Mouse (Mus musculus) embryonic facial prominence, embryonic 13.5 days (tissue): ENCODE measurements at regions not wholly inside any gene's neighbourhood (a gene's known extent, or its start where the extent isn't known, plus 50 kb on each side); places are given as distances from the start of the nearest gene placed in this dataset.
A peak's percentile ranks its signal among the peaks of the same experiment; 100 is the strongest.

Experiments used
- ATAC-seq: fragments of 200-750 bp; cut with Nextera tagmentation; 2 replicates; pipeline ENCODE4 v1.8.0; 2017; ENCODE audit warnings: low read depth; ENCODE audit not compliant: insufficient number of reproducible peaks, insufficient read depth, low FRiP score, low TSS enrichment
- H3K27ac ChIP-seq: fragments of 300-500 bp; sonication (generic); 2 replicates; pipeline ENCODE4 v1.5.1; 2015; ENCODE audit warnings: moderate library complexity, mild to moderate bottlenecking, inconsistent platforms
- H3K27me3 ChIP-seq: fragments of 300-500 bp; sonication (generic); 2 replicates; pipeline ENCODE4 v1.6.1; 2015; ENCODE audit warnings: mild to moderate bottlenecking, inconsistent platforms
- H3K36me3 ChIP-seq: fragments of 300-500 bp; sonication (generic); 2 replicates; pipeline ENCODE4 v1.6.1; 2015; ENCODE audit warnings: mild to moderate bottlenecking, inconsistent platforms
- H3K4me1 ChIP-seq: fragments of 300-500 bp; sonication (generic); 2 replicates; pipeline ENCODE4 v1.6.1; 2015; ENCODE audit warnings: inconsistent platforms
- H3K4me2 ChIP-seq: fragments of 300-500 bp; sonication (generic); 2 replicates; pipeline ENCODE4 v1.6.1; 2015; ENCODE audit warnings: moderate library complexity, mild to moderate bottlenecking, inconsistent platforms
- H3K4me3 ChIP-seq: fragments of 300-500 bp; sonication (generic); 2 replicates; pipeline ENCODE4 v1.5.1; 2015; ENCODE audit warnings: mild to moderate bottlenecking, inconsistent platforms
- H3K9ac ChIP-seq: fragments of 300-500 bp; sonication (generic); 2 replicates; pipeline ENCODE4 v1.6.1; 2015; ENCODE audit warnings: mild to moderate bottlenecking, inconsistent platforms
- H3K9me3 ChIP-seq: fragments of 300-500 bp; sonication (generic); 2 replicates; pipeline ENCODE4 v1.6.1; 2016; ENCODE audit warnings: inconsistent platforms
- WGBS: fragments of 180-500 bp; shearing (Covaris S2); methylation state at CpG from one replicate; pipeline ENCODE4 v1.1.7; 2015; ENCODE audit warnings: mixed read lengths; 5-methylcytosine and 5-hydroxymethylcytosine counted together

DNA sequence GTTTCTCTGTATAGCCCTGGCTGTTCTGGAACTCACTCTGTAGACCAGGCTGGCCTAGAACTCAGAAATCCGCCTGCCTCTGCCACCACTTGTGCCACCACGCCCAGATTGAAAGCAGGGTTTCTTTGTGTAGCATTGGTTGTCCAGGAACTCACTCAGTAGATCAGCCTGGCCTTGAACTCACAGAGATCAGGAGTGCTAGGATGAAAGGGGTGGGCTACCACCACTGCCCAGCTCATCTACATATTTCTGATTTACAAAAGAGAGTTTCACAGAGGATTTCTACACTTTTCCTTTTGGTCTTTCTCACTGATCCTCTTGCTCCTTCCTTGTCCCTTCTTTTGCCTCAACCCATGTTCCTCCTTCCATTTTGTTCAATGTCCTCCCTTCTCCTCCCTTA lies 53.1 kb upstream of the Lbx1 start:
- H3K27me3 ChIP-seq = peaks cover 21% of the 10 kb centered on the region
- H3K4me3 ChIP-seq = no peak overlapping the region
- H3K4me1 ChIP-seq = peaks cover 8% of the 10 kb centered on the region
- no peaks in the 10 kb centered on the region for H3K9me3 ChIP-seq
- H3K9ac ChIP-seq = no peak overlapping the region
- no peak overlapping the region for H3K4me2 ChIP-seq
- 81% methylated on average over 2 of the region's 2 CpGs for WGBS
- no peak overlapping the region for H3K27ac ChIP-seq
- no peak for ATAC-seq
- H3K36me3 ChIP-seq = no peaks in the 10 kb centered on the region

DNA sequence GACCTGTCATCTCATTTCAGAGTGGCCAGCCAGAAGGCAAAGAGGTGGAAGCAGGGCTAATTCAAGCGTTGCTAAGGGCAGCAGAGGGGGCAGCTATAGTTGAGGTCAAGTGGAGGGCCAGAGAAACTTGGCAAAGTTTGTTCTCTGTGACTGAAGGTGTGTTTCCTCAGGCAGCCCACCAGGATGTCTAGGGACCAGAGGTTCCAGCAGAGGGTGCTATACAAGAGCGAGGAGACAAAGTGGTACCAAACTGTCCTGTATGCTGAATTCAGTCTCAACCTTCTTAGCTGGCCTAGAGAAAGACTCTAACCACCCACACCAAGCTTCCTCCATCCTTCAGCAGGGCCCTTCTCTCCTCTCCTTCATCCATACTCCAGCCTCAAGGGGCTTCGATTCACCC lies 62.2 kb upstream of the Lbx1 start:
- Histone ChIP-seq H3K4me3 (no peak overlapping the region), H3K4me1 (peaks cover 44% of the 10 kb centered on the region), H3K36me3 (no peaks in the 10 kb centered on the region), H3K9ac (no peak overlapping the region), H3K9me3 (no peaks in the 10 kb centered on the region), H3K4me2 (no peak overlapping the region), H3K27me3 (peaks cover 86% of the 10 kb centered on the region), H3K27ac (no peak overlapping the region)
- no peak for ATAC-seq
- 31% methylated on average over 3 of the region's 3 CpGs for WGBS

DNA sequence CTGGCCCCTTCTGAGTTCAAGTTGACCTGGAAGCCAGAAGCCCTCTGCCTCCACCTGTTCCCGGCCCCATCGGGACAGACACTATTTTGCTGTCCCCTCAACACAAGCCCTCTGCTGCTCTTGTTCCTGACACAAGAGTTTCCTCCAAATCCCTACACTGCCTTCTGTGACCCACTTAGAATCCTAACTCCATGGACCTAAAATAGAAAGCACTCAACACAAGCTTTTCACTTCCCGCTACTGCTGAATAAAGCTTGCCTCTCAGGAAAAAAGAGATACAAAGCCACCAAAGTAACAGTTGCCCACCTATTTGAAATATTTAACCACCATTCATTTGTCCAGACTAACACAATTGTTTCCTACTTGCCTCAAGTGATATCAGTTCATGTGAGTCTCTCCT lies 63.7 kb upstream of the Lbx1 start:
- H3K4me1 ChIP-seq = peaks cover 37% of the 10 kb centered on the region
- H3K4me2 ChIP-seq = no peak overlapping the region
- H3K27me3 ChIP-seq = peaks cover 89% of the 10 kb centered on the region
- H3K9me3 ChIP-seq = no peaks in the 10 kb centered on the region
- ATAC-seq = no peak
- no peak overlapping the region for H3K27ac ChIP-seq
- no peak overlapping the region for H3K9ac ChIP-seq
- WGBS = 76% methylated on average over 3 of the region's 3 CpGs
- H3K4me3 ChIP-seq = no peak overlapping the region
- H3K36me3 ChIP-seq = no peaks in the 10 kb centered on the region

DNA sequence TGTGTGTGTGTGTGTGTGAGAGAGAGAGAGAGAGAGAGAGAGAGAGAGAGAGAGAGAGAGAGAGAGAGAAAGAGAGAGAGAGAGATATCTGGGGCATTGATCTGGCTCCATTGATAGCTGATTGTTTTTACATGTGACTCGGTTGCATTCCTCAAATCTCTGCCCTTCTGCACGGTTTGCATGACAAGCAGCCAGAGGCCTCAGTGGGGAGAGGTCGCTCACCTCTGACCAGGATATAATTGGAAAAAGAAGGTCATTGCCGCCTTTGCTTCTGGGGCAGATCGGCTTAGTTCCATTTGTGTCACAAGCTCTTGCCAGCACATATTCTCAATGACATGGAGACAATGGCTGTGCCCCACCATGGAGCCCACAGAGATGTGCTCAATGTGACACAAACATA lies 63.8 kb upstream of the Btrc start:
- H3K4me3 ChIP-seq = no peak overlapping the region
- WGBS = 22% methylated on average over 5 of the region's 5 CpGs
- H3K36me3 ChIP-seq = no peaks in the 10 kb centered on the region
- no peak overlapping the region for H3K27ac ChIP-seq
- H3K4me2 ChIP-seq = no peak overlapping the region
- H3K9ac ChIP-seq = no peak overlapping the region
- ATAC-seq = no peak
- H3K27me3 ChIP-seq = peaks cover 89% of the 10 kb centered on the region
- no peaks in the 10 kb centered on the region for H3K9me3 ChIP-seq
- peaks cover 36% of the 10 kb centered on the region for H3K4me1 ChIP-seq

DNA sequence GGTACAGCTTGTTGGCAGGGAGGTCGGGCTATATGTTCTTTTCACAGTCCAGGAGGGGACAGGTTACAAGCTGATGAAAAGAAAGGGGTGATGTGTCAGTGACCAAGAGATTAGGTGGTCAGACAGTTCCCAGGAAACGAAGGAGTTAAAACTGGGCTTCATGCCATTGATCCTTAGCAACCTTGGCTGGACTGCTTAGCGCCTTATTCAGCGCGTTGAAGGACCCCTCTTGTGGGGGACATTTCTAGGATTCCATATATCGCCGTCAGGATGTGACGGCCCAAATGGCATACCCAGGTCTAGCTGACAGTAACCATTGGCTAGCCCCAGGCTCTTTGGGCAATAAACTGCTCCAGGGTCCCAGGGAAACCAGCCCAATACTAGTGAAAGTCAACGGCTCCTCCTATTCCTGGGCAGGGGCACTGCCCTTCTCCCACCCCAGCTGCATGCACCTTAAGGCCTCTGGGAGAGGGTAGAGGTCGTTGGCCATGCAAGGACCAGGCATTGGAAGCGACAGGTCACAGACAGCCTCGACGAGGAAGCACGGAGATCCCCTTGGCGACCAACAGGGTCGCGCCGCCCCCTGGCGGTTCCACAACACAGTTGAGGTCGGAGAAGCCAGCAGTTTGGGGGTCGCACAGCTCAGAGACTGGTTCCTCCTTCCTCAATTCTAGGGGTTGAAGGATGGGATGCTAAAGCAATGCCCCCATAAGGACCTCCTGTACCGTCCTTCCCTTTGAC lies 62.7 kb upstream of the Btrc start:
- Histone ChIP-seq H3K4me2 (peak overlapping the region; percentile 94), H3K9ac (peak overlapping the region; percentile 75), H3K4me1 (peaks cover 29% of the 10 kb centered on the region), H3K27ac (0 out of 2 replicates have a peak overlapping the region, but pooled peaks have one; percentile 86), H3K36me3 (no peaks in the 10 kb centered on the region), H3K9me3 (no peaks in the 10 kb centered on the region), H3K27me3 (peaks cover 91% of the 10 kb centered on the region), H3K4me3 (peak overlapping the region; percentile 60)
- no peak for ATAC-seq
- WGBS = 6% methylated on average over 22 of the region's 22 CpGs

DNA sequence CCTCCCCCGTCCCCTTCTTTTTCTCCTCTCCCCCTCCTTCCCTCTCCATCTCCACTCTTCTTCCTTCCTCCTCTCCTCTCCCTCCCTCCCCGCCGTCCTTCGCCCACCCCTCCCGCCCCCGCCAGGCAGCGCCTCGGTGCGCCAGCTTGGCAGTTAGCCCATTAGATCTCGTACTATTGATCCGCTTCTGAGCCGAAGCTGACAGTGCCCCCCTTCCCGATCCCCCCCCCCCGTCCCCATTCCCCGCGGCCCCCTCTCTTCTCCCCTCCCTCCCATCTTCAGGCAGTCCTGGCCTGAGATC lies 62.2 kb upstream of the Btrc start:
- Histone ChIP-seq H3K9ac (peak overlapping the region; percentile 75), H3K4me2 (peak overlapping the region; percentile 94), H3K4me3 (peak overlapping the region; percentile 60), H3K27ac (peak overlapping the region; percentile 86), H3K4me1 (peaks cover 29% of the 10 kb centered on the region), H3K36me3 (no peaks in the 10 kb centered on the region), H3K27me3 (peaks cover 91% of the 10 kb centered on the region), H3K9me3 (no peaks in the 10 kb centered on the region)
- WGBS = 2% methylated on average over 13 of the region's 16 CpGs
- ATAC-seq = no peak

DNA sequence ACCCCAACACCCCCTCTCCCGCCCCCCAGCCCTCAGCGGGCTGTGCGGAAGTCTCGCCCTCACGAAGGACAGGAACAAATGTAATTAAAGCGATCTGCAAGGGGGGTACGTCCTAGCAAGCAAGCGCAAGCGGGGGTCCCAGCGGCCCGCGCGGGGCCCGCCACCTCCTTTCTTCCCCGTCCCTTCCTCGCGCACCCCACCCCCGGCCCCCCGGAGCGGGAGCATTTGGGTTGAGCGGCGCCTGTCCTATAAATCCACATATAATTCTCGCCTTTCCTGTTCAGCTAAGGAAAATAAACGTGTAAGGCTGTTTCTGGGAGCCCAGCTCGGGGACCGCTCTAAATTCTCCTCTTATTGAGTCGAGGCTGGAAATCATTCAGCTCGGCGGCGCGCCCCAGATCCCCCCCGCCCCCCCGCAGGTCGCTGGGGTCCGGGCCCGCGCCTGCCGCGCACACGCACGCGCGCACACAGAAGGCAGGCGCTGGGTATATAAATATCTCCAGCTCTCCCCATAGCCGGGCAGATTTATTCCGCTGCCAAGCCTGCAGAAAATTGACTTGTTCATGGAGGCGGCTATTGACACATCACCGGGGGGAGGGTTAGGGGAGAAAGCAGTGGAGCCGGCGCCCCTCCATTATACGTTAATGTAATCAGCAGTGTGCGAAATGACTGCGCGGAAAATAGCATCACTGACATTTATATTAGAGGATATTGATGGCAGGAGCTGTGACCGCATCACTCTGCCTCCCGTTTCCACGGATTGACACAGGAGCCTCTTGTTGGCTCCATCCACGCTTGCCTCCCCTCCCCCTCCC lies 61.6 kb upstream of the Btrc start:
- Histone ChIP-seq H3K4me1 (peaks cover 29% of the 10 kb centered on the region), H3K36me3 (no peaks in the 10 kb centered on the region), H3K4me3 (peak overlapping the region; percentile 60), H3K9me3 (no peaks in the 10 kb centered on the region), H3K27ac (peak overlapping the region; percentile 86), H3K9ac (peak overlapping the region; percentile 75), H3K4me2 (peak overlapping the region; percentile 94), H3K27me3 (peaks cover 91% of the 10 kb centered on the region)
- WGBS = 1% methylated on average over 58 of the region's 58 CpGs
- peak; percentile 43; the same call in 1 of the 2 replicates for ATAC-seq

DNA sequence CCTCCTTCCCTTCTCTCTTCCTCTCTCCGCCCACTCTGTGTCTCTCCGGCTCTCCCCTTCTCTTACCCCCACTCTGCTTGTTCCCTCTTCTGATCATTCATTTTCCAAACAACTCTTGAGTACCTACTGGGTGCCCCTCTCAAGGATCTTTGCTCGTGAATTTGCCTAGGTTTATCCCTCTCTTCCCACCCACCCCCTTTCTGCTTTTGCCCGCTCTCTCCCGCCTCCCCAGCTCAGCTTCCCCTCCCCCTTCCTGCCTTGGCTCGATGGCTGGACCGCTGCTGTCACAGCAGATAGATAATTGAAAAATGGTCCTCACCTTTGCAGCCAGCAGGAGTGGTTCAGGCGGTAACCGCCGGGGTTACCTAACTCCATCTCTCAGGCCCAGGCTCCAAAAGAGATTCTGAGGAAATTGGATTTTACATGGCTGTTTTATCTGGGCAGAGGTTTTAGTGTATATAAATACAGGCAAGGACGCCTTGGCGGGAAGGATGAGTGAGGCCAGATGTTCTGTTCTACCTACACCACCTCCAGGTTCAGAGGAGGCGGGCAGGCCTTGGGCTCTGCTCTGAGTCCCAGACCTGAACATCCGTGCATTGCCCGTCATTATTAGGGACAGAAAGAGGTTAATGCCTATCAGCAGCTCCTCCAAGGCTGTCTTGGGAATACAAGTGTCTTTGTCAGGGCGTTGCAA lies 60.8 kb upstream of the Btrc start:
- H3K9me3 ChIP-seq = no peaks in the 10 kb centered on the region
- peaks cover 90% of the 10 kb centered on the region for H3K27me3 ChIP-seq
- peak overlapping the region; percentile 75 for H3K9ac ChIP-seq
- peak overlapping the region; percentile 60 for H3K4me3 ChIP-seq
- no peak for ATAC-seq
- H3K4me1 ChIP-seq = peaks cover 21% of the 10 kb centered on the region
- H3K4me2 ChIP-seq = peak overlapping the region; percentile 94
- peak overlapping the region; percentile 86; the same call in 1 of the 2 replicates for H3K27ac ChIP-seq
- H3K36me3 ChIP-seq = no peaks in the 10 kb centered on the region
- WGBS = 4% methylated on average over 16 of the region's 16 CpGs

DNA sequence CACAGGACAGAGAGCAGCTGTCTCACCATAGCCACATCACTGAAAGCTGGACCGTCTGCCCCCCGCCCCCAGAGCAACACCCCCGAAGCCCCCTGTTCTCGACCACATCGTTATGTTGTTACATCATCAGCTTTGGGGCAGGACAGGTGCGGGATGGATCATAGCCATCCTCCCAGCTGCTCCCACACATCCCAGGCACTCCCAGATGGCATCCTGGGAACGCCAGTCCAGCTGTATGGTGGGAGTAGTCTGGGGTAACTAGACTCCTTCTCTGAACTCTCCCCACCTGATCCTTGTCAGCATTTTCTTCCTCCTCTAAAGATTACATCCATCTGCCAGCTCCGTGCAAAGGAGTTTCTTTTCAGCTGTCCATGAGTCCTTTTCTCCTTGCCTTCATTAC lies 59.0 kb upstream of the Btrc start:
- peaks cover 19% of the 10 kb centered on the region for H3K4me1 ChIP-seq
- no peaks in the 10 kb centered on the region for H3K9me3 ChIP-seq
- no peak overlapping the region for H3K27ac ChIP-seq
- no peak overlapping the region for H3K4me2 ChIP-seq
- H3K9ac ChIP-seq = no peak overlapping the region
- peaks cover 83% of the 10 kb centered on the region for H3K27me3 ChIP-seq
- no peak overlapping the region for H3K4me3 ChIP-seq
- no peak for ATAC-seq
- no peaks in the 10 kb centered on the region for H3K36me3 ChIP-seq
- WGBS = 12% methylated on average over 8 of the region's 8 CpGs

DNA sequence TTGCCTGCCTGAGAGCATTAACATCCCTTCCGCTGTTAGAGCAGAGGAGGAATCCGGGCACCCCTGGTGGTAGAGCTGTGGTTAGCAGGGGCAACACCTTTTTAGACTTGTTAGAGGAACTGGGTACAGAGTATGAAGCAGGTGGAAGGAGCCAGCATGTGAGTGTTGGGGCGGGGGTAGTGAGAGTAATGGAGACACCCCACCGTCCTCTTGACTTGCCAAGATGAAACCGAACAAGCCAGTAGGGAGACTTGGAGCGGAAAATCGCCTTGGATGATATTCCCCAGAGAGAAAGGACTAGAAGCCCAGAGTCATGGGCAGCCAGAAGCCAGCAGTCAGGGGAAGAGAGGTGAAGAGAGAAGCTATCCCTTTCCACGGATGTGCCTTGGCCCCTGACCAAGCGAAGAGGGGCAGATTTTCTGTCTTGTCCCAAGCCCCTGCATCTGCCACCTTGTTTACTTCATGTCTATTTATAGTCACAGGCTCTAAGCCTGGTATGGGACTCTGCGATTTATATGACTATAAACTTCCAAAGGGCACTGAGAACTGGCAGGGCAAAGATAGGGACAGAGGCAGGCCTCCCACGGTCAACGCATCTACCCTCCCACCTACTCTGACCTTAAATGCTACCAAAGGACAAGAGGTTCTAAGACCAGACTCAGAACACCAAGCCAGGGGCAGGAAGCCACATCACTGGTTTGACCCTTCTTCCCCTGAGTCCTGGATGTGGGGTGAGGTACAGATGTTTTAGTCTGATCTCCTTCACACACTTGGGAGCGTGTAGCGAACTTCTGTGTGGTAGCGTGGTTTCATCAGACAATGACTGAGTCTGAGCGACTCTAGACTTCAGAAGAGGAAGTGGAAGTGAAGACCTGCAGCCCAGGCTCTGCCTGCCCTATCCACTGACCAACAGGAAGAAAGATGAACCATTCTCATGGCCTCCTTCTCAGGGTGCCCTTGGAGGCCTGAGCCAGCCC lies 55.9 kb upstream of the Btrc start:
- H3K27me3 ChIP-seq = peaks cover 80% of the 10 kb centered on the region
- 53% methylated on average over 16 of the region's 16 CpGs for WGBS

More for the DNA sequence above, 55.9 kb upstream of the Btrc start:
- no peak for ATAC-seq
- no peak overlapping the region for H3K4me2 ChIP-seq
- peaks cover 33% of the 10 kb centered on the region for H3K4me1 ChIP-seq
- H3K9ac ChIP-seq = no peak overlapping the region
- no peak overlapping the region for H3K27ac ChIP-seq
- H3K4me3 ChIP-seq = no peak overlapping the region
- no peaks in the 10 kb centered on the region for H3K36me3 ChIP-seq
- no peaks in the 10 kb centered on the region for H3K9me3 ChIP-seq
